Mouse (Mus musculus): ENCODE measurements around the gene Tep1.
"Not testable (repeated sequence)": the region's sequence is repeated elsewhere in the genome, so short reads cannot be mapped to it uniquely, and the experiment has no call there.

Gene Tep1

DNA sequence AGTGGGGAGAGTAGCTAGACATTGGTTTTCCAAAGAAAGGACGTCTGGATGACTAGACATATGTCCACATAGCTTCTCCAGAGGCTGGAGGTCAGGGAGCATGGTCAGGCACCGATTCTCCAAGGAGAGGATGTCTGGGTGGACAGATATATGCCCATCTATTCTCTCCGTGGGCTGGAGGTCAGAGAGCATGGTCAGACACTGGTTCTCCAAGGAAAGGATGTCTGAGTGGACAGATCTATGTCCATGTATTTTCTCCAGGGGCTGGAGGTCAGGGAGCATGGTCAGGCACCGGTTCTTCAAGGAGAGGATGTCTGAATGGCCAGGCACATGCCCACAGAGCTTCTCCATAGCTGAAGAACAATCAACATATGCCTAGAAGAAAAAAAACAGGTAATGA, 2.1 kb downstream of the Tep1 start:
- no peak for DNase-seq (ENCODE audit: low spot score in 2 of 2)

GRCm38 (mm10) chr14:50866966-50867365, 3.4 kb downstream of the Tep1 start:
- DNase-seq (ENCODE audit: low spot score in 2 of 2) = no peak

DNA sequence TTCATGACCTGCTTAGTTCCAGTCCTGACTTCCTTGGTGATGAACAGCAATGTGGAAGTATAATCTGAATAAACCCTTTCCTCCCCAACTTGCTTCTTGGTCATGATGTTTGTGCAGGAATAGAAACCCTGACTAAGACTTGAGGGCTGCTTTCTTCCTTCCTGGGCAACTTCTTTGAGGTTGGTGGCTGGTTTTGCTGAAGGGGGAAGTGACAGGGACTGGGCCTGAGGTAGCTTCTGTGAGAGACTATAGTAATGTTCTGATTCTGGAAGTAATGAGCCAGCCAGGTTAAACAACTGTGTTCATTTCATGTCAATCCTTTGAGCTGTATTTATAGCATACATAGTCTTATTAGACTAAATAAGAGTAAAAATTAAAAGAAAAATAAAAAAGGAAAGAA, 5.4 kb downstream of the Tep1 start:
- DNase-seq (ENCODE audit: low spot score in 2 of 2) = not testable (repeated sequence)

DNA sequence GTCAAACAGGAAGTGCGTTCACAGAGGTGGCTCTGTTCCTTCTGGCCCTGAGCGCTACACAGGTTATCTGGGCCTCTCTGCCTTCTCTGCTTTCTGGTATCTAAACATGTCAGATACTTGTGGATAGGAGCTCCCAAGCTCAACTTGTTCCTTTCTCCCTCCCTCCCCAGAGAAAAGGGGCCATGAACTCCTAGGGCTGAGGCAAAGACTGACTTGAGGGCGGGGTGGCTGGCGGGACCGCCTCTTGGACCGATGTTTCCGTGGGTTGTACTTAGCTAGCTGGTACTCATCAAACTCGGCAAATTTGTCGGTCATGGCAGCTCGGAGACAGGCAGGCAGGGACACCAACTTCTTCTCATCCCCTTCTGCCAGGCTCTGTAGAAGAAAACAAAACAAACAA, 7.7 kb downstream of the Tep1 start:
- DNase-seq (ENCODE audit: low spot score in 2 of 2) = no peak

GRCm38 (mm10) chr14:50855788-50856187, 14.6 kb downstream of the Tep1 start:
- no peak for DNase-seq (ENCODE audit: low spot score in 2 of 2)

DNA sequence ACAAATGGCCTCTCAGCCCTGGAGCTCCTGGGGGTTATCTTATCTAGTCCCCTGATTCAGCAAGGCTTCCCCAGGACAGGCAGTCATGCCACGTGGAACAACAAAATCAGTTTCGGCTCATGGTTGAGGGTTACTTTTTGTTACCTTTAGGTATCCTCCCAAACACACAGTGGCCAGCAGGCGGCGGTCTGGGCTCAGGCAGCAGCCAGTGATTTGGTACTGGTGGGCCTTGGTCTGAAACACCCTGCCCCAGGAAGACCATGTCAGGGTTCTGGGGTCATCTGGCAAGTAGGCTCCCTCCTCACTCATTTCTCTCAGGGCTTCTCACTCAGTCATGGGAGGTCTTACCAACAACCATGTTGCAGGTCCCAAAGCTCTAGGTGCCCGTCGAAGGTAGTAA, 33.1 kb downstream of the Tep1 start:
- DNase-seq (ENCODE audit: low spot score in 2 of 2) = no peak

DNA sequence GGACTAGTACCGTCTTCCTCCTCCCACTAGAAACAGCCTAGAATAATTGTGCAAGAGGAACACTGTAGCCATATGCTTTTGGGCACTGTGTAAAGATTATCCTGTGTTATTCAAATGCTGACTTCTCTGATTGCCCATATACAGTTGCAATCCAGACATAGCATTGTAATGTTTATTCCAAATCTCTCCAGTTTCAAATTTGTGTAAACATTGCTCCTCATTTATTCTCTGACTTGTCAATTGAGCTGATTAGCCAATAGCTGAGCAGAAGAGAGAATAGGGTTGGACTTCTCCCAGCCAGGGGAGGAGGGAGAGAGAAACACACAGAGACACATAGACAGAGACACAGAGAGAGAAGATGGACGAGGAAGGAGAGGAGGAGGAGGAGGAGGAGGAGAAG, 35.9 kb downstream of the Tep1 start:
- no peak for DNase-seq (ENCODE audit: low spot score in 2 of 2)

DNA sequence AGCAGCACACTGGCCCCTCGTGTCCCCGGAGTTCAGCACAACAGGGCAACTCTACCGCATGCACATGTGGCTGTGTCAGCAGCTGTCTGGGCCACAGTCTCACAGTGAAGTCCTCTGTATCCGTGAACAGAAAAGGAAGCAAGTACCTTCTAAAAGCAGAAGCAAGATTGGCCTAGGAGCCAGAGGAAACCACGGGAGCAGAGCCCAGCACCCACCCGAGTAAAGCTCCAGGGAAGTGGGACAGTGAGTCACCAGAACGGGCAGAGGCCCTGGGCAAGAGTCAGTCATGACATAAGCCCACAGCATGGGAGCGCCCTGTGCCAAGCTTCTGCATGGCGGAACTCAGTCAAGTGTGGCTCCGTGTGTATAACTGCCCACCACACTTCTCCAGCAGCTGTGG, 36.4 kb downstream of the Tep1 start:
- DNase-seq (ENCODE audit: low spot score in 2 of 2) = no peak

DNA sequence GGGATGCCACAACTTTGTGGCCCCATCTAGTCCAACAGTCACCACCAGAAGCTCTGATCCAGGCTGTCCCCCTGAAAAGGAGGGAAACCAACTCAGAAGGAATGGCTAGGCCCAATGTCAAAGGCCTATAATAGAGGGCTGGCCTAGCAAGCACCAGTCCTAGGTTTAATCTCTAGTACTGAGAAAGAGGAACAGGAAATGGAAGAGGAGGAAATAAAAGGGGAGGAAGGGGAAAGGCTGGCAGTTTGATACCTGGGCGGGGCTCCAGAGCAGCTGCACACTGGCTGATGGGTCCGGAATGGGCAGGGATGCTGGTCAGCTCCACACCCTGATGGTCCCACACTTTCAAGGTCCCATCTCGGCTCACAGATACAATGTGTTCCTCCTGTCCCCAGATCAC, 40.5 kb downstream of the Tep1 start:
- no peak for DNase-seq (ENCODE audit: low spot score in 2 of 2)

- DNase-seq (ENCODE audit: low spot score in 2 of 2) = peak in 1 of 2 experiments; percentile 17
These were observed 43.8 kb downstream of the Tep1 start for GRCm38 (mm10) chr14:50826579-50826978.

- DNase-seq (ENCODE audit: low spot score in 2 of 2) = no peak
These were observed 46.1 kb downstream of the Tep1 start for GRCm38 (mm10) chr14:50824219-50824618.

DNA sequence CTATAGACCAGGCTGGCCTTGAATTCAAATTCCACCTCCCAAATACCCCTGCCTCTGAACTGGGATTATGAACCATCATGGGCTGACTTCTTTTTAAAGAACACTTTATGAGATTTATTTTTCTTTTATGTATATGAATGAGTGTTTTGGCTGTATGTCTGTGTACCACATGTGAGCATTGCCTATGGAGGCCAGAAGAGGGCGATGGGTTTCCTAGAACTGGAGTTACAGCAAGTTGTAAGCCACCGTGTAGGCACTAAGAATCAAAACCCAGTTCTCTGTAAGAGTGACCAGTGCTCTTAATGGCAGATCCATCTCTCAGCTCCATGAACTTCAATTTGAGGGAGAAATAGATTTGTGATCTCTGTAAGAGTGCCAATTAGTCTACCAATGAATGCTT, 47.1 kb downstream of the Tep1 start:
- DNase-seq (ENCODE audit: low spot score in 2 of 2) = no peak

DNA sequence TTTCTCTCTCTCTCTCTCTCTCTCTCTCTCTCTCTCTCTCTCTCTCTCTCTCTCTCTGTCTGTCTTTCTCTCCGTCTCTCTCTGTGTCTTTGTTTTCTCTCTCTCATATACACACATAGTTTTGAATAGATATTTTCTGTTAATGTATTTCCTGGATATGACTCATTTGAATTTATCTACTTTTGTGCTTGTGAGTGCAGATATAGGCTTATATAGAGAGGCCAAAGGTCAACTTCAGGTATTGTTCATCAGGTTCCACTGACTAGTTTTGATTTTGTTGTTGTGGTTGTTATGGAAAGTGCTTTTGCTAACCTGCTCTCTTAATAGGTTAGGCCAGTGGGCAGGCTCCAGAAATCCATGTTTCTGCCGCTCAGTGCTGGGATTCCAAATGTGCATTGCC, 57.3 kb downstream of the Tep1 start:
- DNase-seq (ENCODE audit: low spot score in 2 of 2) = no peak

DNA sequence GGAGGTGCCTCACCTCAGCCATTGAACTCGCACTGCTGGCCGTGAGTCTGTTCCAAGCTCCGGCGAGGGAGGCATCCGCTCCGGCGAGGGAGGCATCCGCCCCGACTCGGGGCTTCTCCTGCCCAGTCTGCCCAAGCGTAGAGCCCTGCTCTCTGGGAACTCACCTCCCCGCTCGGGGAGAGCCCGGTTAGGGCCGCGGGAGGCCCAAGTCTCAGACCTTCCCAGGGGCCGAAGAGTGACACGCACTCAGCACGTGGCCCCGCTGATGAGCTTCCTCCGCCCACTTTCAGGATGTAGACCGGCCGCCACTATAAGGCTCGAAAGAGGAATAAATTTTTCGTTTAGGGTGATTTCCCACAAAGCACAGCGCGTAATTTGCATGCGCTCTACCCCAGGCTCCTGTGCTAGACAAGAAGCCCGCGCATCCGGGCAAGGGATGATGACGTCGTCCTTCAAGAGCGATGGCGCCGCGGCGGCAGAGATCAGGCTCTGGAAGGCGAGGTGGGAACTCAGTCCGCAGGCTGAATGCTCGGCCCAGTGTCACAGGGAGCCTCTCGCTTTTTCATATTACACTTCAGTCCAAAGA, 62.8 kb downstream of the Tep1 start, which contains the start of the genes Ccnb1ip1 and Parp2:
TSS of gene Ccnb1ip1 (minus strand) at position 246 of the 586 bp plus-strand sequence.
TSS of gene Parp2 (plus strand) at position 355 of the 586 bp plus-strand sequence.
- peak; percentile 98 to 99 for DNase-seq (ENCODE audit: low spot score in 2 of 2)

- not testable (repeated sequence) for DNase-seq (ENCODE audit: low spot score in 2 of 2)
These were observed 63.9 kb downstream of the Tep1 start for GRCm38 (mm10) chr14:50806469-50806868.

- DNase-seq (ENCODE audit: low spot score in 2 of 2) = no peak
These were observed 65.7 kb downstream of the Tep1 start for GRCm38 (mm10) chr14:50804683-50805082.

DNA sequence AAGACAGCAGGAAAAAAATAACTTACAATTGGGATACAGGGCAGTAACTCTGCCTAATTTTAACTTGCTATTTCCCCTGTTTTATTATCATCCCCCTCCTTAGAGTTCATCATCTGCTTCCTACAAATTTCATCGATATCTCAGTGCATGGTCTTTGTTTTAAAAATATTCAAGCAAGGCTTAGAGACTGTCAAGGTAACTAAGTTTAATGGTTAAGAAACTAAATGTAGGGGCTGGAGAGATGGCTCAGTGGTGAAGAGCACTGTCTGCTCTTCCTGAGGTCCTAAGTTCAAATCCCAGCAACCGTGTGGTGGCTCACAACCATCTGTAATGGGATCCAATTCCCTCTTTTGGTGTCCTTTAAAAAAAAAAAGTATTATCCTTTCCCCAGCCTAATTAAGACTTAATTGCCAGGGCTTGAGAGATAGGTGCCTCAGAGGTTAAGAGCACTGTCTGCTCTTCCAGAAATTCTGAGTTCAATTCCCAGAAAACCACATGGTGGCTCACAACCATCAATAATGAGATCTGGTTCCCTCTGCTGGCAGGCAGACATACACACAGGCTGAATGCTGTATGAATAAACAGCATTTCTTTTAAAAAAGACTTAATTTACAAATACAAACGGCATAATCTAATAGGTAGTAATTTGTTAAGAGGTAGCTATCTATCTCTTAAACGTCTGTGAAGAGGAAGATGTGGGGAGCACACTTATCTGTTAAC, 67.4 kb downstream of the Tep1 start:
- DNase-seq (ENCODE audit: low spot score in 2 of 2) = no peak

GRCm38 (mm10) chr14:50802441-50802840, 67.9 kb downstream of the Tep1 start:
- DNase-seq (ENCODE audit: low spot score in 2 of 2) = no peak

DNA sequence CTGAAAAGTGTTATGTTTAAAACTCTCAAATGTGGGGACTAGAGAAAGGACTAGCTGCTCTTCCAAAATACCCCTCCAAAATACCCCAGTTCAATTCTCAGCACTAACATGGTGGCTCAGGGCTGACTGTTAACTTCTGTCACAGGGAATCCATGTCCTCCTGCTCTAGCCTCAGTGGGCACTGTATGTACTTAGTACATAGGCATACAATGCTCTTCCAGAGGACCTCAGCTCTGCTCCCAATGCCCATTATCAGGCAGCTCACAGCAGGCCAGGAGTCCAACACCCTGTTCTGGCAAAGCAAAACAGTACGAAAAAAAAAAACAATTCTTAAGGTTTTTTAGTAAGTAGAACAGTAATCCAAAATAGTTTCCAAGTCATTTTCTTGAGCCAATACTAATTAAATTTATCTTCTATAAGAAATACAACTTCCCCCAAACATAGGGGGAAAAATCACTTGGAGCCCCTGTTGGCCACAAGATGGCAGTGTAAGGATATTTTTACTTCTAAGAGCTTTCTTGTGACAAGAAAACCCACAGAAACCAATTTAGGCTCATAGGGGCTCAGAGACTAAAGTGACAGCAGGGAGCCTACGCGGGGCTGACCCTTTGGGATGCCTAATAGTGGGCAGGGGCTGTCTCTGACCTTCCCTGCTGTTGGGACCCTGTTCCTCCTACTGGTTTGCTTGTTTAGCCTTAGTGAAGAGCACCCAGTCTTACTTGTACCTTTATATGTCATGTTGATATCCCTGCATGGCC, 70.7 kb downstream of the Tep1 start:
- peak; percentile 40 to 57 for DNase-seq (ENCODE audit: low spot score in 2 of 2)

DNA sequence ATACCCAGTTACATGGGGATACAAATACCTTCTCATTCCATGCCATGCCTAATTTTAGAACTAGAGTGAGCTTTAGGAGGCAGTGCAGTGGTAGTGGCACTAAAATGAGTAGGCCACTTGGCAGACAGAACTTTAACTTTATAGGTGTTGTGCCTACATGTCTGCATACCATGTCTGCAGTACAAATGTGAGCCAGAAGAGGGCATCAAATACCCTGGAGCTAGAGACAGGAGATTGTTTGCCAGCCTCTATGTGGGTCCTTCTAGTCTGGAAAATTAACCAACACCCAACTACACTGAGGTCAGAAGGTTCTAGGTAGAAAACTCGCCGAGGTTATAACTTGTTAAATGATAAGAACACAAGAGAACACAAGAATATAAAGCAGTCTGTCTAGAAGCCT, 71.8 kb downstream of the Tep1 start:
- DNase-seq (ENCODE audit: low spot score in 2 of 2) = no peak

- DNase-seq (ENCODE audit: low spot score in 2 of 2) = no peak
These were observed 73.9 kb downstream of the Tep1 start for GRCm38 (mm10) chr14:50796464-50796863.

GRCm38 (mm10) chr14:50795965-50796364, 74.4 kb downstream of the Tep1 start:
- no peak for DNase-seq (ENCODE audit: low spot score in 2 of 2)

All from right cerebral cortex, adult 2 months (tissue).